Mouse (Mus musculus) kidney, postnatal 0 days (tissue): ENCODE data around the gene Trmt44. TPM values are rescaled to one million over a fixed set of nuclear protein-coding genes. Genes with fewer than 3 reads are reported as not detected.

ENCODE experiments used
- ATAC-seq: fragments of 200-750 bp; cut with Nextera tagmentation; replicated peaks from 2 replicates; pipeline ENCODE4 v1.8.0; 2017; ENCODE audit warnings: low read depth, moderate number of reproducible peaks, moderate TSS enrichment, moderate library complexity; ENCODE audit not compliant: low FRiP score
- DNase-seq: peaks from one replicate; pipeline ENCODE4 v3.0.0-alpha.2; 2016; ENCODE audit warnings: low spot score
- H3K27ac ChIP-seq: fragments of 300-500 bp; sonication (generic); 2 replicates; pipeline ENCODE4 v1.5.1; 2014; ENCODE audit warnings: mild to moderate bottlenecking
- H3K27me3 ChIP-seq: fragments of 300-500 bp; sonication (generic); 2 replicates; pipeline ENCODE4 v1.6.1; 2014; ENCODE audit warnings: low read length, mixed read lengths; ENCODE audit not compliant: insufficient read depth
- H3K36me3 ChIP-seq: fragments of 300-500 bp; sonication (generic); 2 replicates; pipeline ENCODE4 v1.6.1; 2014; ENCODE audit warnings: low read length, mixed read lengths; ENCODE audit not compliant: insufficient read depth
- H3K4me1 ChIP-seq: fragments of 300-500 bp; sonication (generic); replicated peaks from 2 replicates; pipeline ENCODE4 v1.6.1; 2014; ENCODE audit warnings: antibody characterized with exemption, low read length, mixed read lengths; ENCODE audit not compliant: insufficient read depth
- H3K4me2 ChIP-seq: fragments of 300-500 bp; sonication (generic); 2 replicates; pipeline ENCODE4 v1.6.1; 2014; ENCODE audit warnings: mild to moderate bottlenecking, low read length, moderate library complexity, mixed read lengths
- H3K4me3 ChIP-seq: fragments of 300-500 bp; sonication (generic); replicated peaks from 2 replicates; pipeline ENCODE4 v1.5.1; 2014; ENCODE audit warnings: low read depth, low read length
- H3K9ac ChIP-seq: fragments of 300-500 bp; sonication (generic); 2 replicates; pipeline ENCODE4 v1.6.1; 2014; ENCODE audit warnings: low read depth, low read length
- H3K9me3 ChIP-seq: fragments of 300-500 bp; sonication (generic); replicated peaks from 2 replicates; pipeline ENCODE4 v1.6.1; 2016; ENCODE audit warnings: low read length, inconsistent platforms, mixed read lengths
- CTCF ChIP-seq: IDR thresholded peaks from 2 replicates; pipeline ENCODE4 v1.5.1; 2016; ENCODE audit warnings: antibody characterized with exemption, low read depth, mild to moderate bottlenecking, moderate library complexity
- WGBS: fragments of 180-500 bp; shearing (Covaris S2); extraction: QIAGEN DNeasy Blood & Tissue Kit; methylation state at CpG from one replicate; pipeline ENCODE4 v1.1.7; 2014; 5-methylcytosine and 5-hydroxymethylcytosine counted together
- polyA plus RNA-seq: library from polyadenylated mRNA; unstranded; fragments of >200 nt; fragmentation: Nextera tagmentation; extraction: Ambion mirVana; gene quantifications from 2 replicates; pipeline ENCODE4 v1.2.1, GENCODE M21; 2015

Gene Trmt44
- 4.2 and 5.4 TPM in 2 replicates for polyA plus RNA-seq

DNA sequence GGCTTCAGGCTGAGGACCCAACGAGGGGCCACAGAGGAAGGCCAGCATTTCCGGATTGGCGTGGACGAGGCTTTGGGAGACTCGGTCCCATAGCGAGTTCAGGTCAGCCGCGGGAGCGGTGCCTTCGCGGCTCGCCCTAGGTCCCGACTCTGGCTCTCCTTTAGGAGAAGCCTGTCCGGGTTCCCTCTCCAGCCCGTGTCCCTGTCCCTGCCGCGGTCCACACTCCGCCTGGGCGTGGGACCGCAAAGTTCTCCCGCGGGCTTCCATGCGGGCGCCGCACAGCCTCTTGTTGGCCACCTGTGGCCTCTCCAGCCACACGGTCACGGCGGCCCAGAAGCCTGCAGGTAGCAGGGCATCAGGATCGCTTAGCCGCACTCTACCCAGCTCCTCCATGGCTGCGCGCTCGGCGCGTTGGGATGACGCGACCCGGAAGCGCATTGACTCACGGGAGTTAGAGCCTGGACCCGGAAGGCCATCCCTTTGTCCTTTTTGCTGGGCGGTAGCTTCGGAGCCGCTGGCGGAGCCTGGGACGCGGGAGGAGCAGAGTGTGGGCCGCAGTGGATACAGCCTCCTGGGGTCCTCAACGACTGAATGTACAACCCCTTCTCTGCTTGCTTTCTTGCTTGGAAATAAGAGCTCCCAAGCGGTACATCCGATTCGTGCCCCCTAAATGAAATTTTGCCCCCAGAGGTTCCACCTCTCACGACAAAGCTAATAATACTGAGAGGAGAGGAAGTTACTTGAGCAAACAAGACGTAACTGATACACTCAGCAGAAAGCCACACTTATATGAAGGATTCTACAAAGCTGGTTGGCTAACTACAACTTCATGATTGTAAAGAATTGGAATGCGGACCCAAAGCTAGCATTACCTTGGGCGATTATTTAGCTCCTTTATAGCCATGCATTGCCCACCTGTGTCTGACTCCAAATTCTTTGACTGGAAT is at the start of gene Trmt44:
Trmt44 (minus strand) TSS at position 418 of the 947 bp plus-strand sequence.
- H3K27ac ChIP-seq, result peak within 1 kb of the TSS; percentile 86
- TF ChIP-seq CTCF, result no peak
- H3K4me1 ChIP-seq, result peaks cover 8% of the 10 kb centered on the region
- H3K9ac ChIP-seq, result peak within 1 kb of the TSS; percentile 87
- no peaks in the 10 kb centered on the region for H3K9me3 ChIP-seq
- peak; percentile 95 for DNase-seq
- peak within 1 kb of the TSS; percentile 90 for H3K4me2 ChIP-seq
- ATAC-seq, result peak; percentile 94
- WGBS, result 3% methylated on average over 56 of the region's 56 CpGs
- H3K36me3 ChIP-seq, result peaks cover 21% of the 10 kb centered on the region
- peak within 1 kb of the TSS; percentile 99 for H3K4me3 ChIP-seq
- H3K27me3 ChIP-seq, result no peaks in the 10 kb centered on the region

DNA sequence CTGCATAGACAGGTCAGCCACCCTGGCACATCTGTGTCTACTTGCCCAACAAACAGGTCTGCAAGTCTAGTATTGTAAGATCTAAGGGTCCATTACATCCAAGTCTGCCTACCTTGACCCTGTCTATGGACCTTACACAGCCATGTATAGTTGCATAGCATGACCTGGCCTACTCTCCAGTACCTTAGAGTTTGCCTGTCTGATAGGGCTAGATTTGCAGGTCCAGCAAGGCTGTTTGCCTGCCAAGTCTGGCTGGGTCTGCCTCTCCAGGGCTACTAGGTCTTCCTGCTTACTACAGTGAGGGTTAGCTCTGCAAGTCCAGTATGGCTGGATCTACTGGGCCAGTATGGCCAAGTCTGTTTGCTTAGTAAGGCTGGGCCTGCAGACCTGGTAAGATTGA is 49.0 kb upstream of the Trmt44 start:
- H3K4me1 ChIP-seq, result no peaks in the 10 kb centered on the region
- H3K27ac ChIP-seq, result no peak overlapping the region
- ATAC-seq, result no peak
- no peak for TF ChIP-seq CTCF
- H3K4me3 ChIP-seq, result no peak overlapping the region
- H3K27me3 ChIP-seq, result no peaks in the 10 kb centered on the region
- H3K36me3 ChIP-seq, result no peaks in the 10 kb centered on the region
- H3K4me2 ChIP-seq, result no peak overlapping the region
- no peaks in the 10 kb centered on the region for H3K9me3 ChIP-seq
- no peak for DNase-seq
- no peak overlapping the region for H3K9ac ChIP-seq

DNA sequence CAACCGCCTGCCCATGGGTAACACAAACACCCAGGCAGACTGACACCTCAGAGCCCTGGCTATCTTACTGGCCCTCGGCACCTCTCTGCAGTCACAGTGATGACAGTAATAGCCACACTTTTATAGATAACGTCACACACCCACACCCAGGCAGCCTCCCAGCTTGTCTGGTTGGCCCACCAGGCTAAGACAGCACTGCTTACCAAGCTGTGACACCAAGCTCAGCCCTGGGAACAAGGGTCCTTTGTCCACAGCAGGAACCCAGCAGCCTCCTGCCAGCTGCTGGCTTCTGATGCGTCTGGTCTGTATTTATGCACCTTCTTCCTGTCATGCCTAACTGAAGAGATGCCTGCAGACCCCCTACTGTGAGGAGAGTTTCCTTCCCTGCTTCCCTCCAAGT is 46.2 kb upstream of the Trmt44 start:
- Histone ChIP-seq H3K27ac (no peak overlapping the region), H3K4me3 (no peak overlapping the region), H3K9me3 (no peaks in the 10 kb centered on the region), H3K4me2 (no peak overlapping the region), H3K4me1 (peaks cover 13% of the 10 kb centered on the region; the same call in 1 of the 2 replicates), H3K36me3 (no peaks in the 10 kb centered on the region), H3K9ac (no peak overlapping the region), H3K27me3 (no peaks in the 10 kb centered on the region)
- ATAC-seq, result no peak
- TF ChIP-seq CTCF, result no peak
- 47% methylated on average over 4 of the region's 4 CpGs for WGBS
- no peak for DNase-seq

DNA sequence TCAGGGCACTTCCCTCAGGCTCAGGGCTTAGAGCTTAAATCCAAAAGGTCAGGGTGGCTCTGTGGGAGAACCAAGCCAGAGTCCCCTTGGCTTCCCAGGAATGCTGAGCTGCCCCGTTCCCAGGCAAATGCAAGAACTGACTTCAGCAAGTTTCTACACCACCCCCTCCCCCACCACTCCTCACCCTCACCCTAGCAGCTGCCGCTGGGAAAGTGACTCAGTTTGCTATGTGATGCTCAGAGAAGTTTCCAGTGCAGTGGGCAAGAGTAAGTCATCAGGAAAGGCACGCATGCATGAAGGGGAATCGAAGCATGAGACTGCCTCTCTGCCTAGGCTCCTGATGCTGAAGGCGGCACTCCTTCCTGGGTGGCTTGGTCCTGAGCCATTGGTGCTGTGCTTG is 42.1 kb upstream of the Trmt44 start:
- no peaks in the 10 kb centered on the region for H3K9me3 ChIP-seq
- peaks cover 13% of the 10 kb centered on the region; the same call in 1 of the 2 replicates for H3K4me1 ChIP-seq
- H3K9ac ChIP-seq, result no peak overlapping the region
- ATAC-seq (0 out of 2 replicates have a peak, but pooled peaks have one; percentile 8), DNase-seq (peak; percentile 58)
- no peak overlapping the region for H3K4me3 ChIP-seq
- 15% methylated on average over 5 of the region's 5 CpGs for WGBS
- peak overlapping the region; percentile 70 for H3K27ac ChIP-seq
- H3K27me3 ChIP-seq, result no peaks in the 10 kb centered on the region
- no peak overlapping the region for H3K4me2 ChIP-seq
- peaks cover 3% of the 10 kb centered on the region; the same call in 1 of the 2 replicates for H3K36me3 ChIP-seq
- no peak for TF ChIP-seq CTCF

DNA sequence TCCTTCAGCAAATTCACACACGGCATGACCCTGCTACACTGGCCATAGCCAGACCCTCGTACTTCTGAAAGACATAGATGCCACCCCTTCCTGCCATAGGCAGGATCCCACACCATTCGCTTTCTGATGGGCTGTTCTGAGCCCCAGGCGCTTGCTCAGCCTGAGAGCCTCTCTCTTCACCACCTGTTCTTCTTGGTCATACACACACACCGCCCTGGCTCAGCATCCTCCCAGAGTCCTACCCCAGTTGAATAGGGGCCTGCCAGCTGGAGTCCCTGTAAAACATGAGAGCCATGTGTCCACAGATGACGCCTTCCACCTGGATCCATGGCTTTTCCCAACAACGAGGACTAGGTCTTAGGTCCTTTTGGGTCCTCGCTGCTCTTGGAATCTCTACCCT is 37.9 kb upstream of the Trmt44 start:
- Histone ChIP-seq H3K9ac (no peak overlapping the region), H3K36me3 (peaks cover 3% of the 10 kb centered on the region; the same call in 1 of the 2 replicates), H3K27me3 (no peaks in the 10 kb centered on the region), H3K4me1 (peaks cover 23% of the 10 kb centered on the region), H3K9me3 (no peaks in the 10 kb centered on the region), H3K4me3 (no peak overlapping the region), H3K4me2 (no peak overlapping the region), H3K27ac (no peak overlapping the region)
- TF ChIP-seq CTCF, result no peak
- 78% methylated on average over 8 of the region's 8 CpGs for WGBS
- ATAC-seq (no peak), DNase-seq (no peak)

DNA sequence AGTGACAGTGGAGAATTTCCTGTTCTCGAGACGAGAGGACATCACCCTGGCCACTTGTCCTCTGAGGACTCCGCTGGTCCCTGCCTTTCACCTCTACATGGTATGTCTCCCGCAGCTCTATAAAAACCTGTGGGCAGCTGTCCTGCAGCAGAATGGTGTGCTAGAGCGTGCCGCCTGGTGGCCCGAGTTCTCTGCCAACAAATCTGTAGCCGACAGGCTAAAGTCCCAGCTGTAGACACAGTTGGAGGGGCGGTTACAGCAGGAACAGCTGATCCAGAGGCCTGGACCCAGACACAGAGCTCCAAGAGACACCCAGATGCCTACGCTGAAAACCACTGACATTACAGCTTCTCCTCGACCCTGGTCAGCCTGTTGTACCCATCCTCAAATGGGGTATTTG is 37.0 kb upstream of the Trmt44 start:
- WGBS, result 77% methylated on average over 11 of the region's 11 CpGs
- no peak overlapping the region for H3K9ac ChIP-seq
- no peak overlapping the region for H3K4me2 ChIP-seq
- H3K9me3 ChIP-seq, result no peaks in the 10 kb centered on the region
- peaks cover 15% of the 10 kb centered on the region; the same call in 1 of the 2 replicates for H3K4me1 ChIP-seq
- DNase-seq (no peak), ATAC-seq (no peak)
- 0 out of 2 replicates have a peak, but pooled peaks have one; percentile 7 for TF ChIP-seq CTCF
- H3K27me3 ChIP-seq, result no peaks in the 10 kb centered on the region
- H3K4me3 ChIP-seq, result no peak overlapping the region
- H3K36me3 ChIP-seq, result peaks cover 3% of the 10 kb centered on the region; the same call in 1 of the 2 replicates
- H3K27ac ChIP-seq, result no peak overlapping the region
